18 mouse cellular contexts compared by ENCODE assay signal in the genomic region with DNA sequence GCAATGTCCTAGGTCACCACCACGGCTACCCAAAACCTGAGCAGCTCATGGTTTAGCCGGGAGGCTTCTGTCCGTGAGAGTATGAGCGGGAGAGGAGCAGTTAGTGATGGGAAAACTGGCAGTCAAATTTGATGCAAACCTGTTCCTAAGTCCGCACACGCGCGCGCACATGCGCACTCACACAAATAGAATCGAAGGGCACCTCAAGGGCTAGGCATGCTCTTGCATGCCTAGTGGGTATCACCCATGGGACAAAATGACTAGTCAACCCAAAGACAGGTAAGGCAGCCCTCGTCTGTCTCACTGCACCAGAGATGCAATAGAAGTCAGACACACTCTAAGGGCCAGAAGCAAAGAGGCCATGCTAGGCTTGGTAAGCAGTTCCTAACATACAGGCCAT.
DNase-seq lines count a peak whose midpoint lies in the region; TF ChIP-seq lines count a peak whose summit lies in the region.
"Had no signal": no experiment of that assay in that cellular context is flagged by ENCODE, and none has a peak within 500 bp of the region (broad histone marks: within the 10 kb centered on the region; RNA-seq: fewer than 3 reads in every experiment).

No protein-coding gene starts in this region.

- no peak overlapping the region for H3K4me3 ChIP-seq in layer of hippocampus, adult 2 months
- H3K4me3 ChIP-seq in E14TG2a.4 (replicated peaks; ENCODE audit: low read length) = peak overlapping the region; percentile 8; the same call in 1 of the 2 replicates
- H3K4me3 ChIP-seq: embryonic facial prominence, embryonic 13.5 days; embryonic facial prominence, embryonic 15.5 days; erythroblast, embryonic 14.5 days; forebrain, embryonic 10.5 days; forebrain, embryonic 12.5 days had no signal

- peaks cover 20% of the 10 kb centered on the region for H3K4me1 ChIP-seq in E14TG2a.4 (replicated peaks; ENCODE audit: low read depth, low read length)
- H3K4me1 ChIP-seq: embryonic facial prominence, embryonic 13.5 days; embryonic facial prominence, embryonic 15.5 days; forebrain, embryonic 10.5 days; forebrain, embryonic 12.5 days had no signal

- no peaks in the 10 kb centered on the region for H3K36me3 ChIP-seq in E14TG2a.4 (ENCODE audit: insufficient read depth, low read length)
- H3K36me3 ChIP-seq: embryonic facial prominence, embryonic 13.5 days; embryonic facial prominence, embryonic 15.5 days; forebrain, embryonic 10.5 days; forebrain, embryonic 12.5 days had no signal

- H3K27me3 ChIP-seq in E14TG2a.4 (ENCODE audit: insufficient read depth, low read length) = no peaks in the 10 kb centered on the region
- H3K27me3 ChIP-seq: embryonic facial prominence, embryonic 13.5 days; embryonic facial prominence, embryonic 15.5 days; forebrain, embryonic 12.5 days had no signal

- DNase-seq in cerebellum, adult 8-10 months = peak; percentile 6
- no peak for DNase-seq in cerebellum, adult 9-11 months
- DNase-seq in layer of hippocampus, adult 2 months (ENCODE audit: low spot score in 2 of 2) = no peak
- DNase-seq in layer of hippocampus, adult 11-12 months (ENCODE audit: low spot score) = no peak
- peak; percentile 2 for DNase-seq in right cerebral cortex, postnatal 14 days
- no peak for DNase-seq in right cerebral cortex, adult 18-20 months
- no peak for DNase-seq in kidney, adult 8-10 months
- DNase-seq: adrenal gland, adult 2 months; adrenal gland, postnatal 10 days; adrenal gland, postnatal 25 days; cerebellum, adult 11 months; embryo, embryonic 11 days had no signal

- H3K27ac ChIP-seq in layer of hippocampus, adult 2 months = peak overlapping the region; percentile 78; the same call in 1 of the 2 replicates
- H3K27ac ChIP-seq: embryonic facial prominence, embryonic 13.5 days; embryonic facial prominence, embryonic 15.5 days; forebrain, embryonic 10.5 days; forebrain, embryonic 12.5 days had no signal

- no peak for TF ChIP-seq CTCF in layer of hippocampus, adult 2 months (conservative IDR thresholded peaks at IDR 0.05)
- no peak for TF ChIP-seq CTCF in E14TG2a.4 (conservative IDR thresholded peaks at IDR 0.05; ENCODE audit: low read length)

- no peaks in the 10 kb centered on the region for H3K9me3 ChIP-seq in E14TG2a.4 (ENCODE audit: low read length)
- H3K9me3 ChIP-seq: embryonic facial prominence, embryonic 13.5 days; embryonic facial prominence, embryonic 15.5 days; forebrain, embryonic 10.5 days; forebrain, embryonic 12.5 days had no signal

Comparison
In these comparisons a context has a peak if more than half of its experiments do, and no peak if none do; other contexts are left out.
1. DNase-seq: peak in cerebellum, adult 8-10 months (single experiment) and right cerebral cortex, postnatal 14 days (single experiment); none in cerebellum, adult 9-11 months (single experiment), layer of hippocampus, adult 2 months (0 of 2), layer of hippocampus, adult 11-12 months (single experiment), right cerebral cortex, adult 18-20 months (single experiment) and kidney, adult 8-10 months (0 of 2).